Mouse (Mus musculus): Measurements from ENCODE around the gene Tbkbp1.
A peak's percentile ranks its signal among the peaks of the same experiment; 100 is the strongest.

Gene Tbkbp1

DNA sequence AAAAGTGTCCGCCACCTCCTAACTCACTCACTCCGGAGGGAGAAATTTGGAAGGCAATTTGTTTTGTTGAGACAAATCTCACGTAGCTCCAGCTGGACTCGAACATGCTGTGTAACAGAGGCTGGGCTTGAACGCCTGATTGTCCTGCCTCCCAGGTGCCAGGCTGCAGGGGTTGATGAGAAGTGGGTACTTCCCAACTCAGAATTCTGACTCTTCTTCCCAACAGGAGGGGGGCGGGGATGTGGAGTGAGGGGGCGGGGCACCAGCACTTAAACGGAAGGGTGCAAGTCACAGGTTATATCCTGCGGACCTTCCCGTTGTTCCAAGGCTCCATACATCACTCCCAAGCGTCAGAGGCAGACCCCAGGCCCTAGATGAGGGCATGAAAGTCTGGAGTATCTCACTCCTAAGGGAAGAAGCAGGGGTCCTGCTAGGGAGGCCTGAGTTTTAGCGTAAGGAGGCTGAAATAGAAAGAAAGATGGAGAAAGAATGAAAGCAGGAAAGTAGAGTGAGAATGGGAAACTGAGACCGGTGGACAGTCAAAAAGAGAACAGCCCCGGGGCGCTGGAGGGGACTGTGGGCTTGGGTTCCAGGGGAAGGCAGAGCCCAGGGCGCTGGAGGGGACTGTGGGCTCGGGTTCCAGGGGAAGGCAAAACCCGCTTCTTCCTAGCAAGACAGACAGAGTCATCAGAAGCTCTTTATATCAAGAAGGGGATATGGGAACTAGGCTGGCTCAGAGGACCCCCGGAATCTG lies 23.6 kb downstream of the Tbkbp1 start:
- DNase-seq (ENCODE audit: low spot score in 2 of 2) = no peak

DNA sequence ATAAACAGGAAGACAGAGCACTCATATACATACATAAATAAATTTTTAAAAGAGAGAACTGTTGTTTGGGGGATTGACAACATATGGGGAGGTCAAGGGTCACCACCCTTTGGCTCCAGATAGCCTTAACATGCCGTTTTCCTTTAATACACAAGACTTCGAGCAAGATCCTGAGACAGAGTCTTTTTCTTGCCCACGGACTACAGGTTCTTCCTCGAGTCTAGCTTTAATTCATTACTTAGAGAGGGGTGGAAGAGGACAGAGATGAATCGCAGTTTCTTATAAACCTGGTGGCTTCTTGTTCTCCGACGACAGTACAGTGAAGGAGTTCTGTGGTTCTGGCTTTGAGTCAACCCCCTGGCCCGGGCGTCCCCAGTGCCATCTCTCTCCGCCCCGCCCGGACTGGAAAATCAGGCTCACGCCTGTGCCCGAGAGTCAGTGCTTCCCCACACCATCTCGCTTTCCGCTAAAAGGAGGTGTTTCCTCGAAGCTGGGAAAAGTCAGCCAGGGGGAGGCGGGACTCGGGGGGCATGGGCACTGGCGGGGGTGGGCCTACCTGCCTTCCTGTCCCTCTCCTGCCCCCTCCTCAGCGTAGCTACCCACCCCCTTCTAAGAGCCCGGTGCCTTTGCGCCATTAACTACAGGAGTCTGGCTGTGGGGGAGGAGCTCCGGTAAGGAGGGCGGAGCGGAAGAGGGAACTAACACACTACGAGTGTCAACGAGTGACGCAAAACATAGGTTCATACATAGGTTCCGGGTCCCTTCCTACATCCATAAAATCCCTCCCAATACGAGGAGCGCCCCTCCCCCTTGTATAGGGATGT lies 24.4 kb downstream of the Tbkbp1 start:
- DNase-seq (ENCODE audit: low spot score in 2 of 2) = no peak

DNA sequence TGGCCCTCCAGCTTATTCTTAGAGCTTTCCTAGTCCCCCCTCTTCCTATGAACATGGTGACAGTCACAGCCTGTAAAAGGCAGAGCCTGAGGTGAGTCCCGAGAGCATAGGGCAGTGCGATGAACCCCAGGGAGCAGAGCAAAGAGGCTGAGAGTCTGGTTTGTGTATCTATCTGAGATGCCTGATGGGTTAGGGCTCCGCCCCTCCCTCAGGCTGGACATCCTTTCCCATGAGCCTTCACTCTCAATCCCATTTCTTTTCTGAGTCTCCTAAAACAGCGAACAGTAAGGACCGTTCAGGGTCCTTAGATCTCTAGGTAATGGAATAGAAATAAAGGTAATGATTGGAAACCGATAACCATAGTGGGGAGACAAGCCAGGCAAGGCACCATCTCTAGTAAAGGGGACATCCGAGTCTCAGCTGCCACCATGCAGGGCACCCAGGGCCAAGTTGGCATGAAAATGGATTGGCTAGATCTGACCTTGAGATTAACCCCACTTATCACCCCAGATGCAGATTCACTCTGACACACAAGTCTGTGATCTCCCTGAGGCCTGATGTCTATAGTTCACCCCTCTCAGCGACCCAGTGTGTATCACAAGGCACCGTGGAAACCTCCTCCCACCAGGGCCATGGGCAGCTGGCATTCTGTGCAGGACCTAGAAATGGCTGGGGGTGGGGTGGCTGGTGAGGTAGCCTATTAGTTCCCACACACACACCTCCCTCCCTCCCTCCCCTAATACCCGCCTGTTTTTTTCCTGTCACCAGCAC lies 26.8 kb downstream of the Tbkbp1 start:
- no peak for DNase-seq (ENCODE audit: low spot score in 2 of 2)

GRCm38 (mm10) chr11:97123282-97123890 lies 27.9 kb downstream of the Tbkbp1 start:
- DNase-seq (ENCODE audit: low spot score in 2 of 2) = no peak

GRCm38 (mm10) chr11:97120641-97121040 lies 30.7 kb downstream of the Tbkbp1 start:
- DNase-seq (ENCODE audit: low spot score in 2 of 2) = no peak

- no peak for DNase-seq (ENCODE audit: low spot score in 2 of 2)
These were observed 31.1 kb downstream of the Tbkbp1 start for GRCm38 (mm10) chr11:97120221-97120620.

- DNase-seq (ENCODE audit: low spot score in 2 of 2) = no peak
These were observed 35.5 kb downstream of the Tbkbp1 start for GRCm38 (mm10) chr11:97115797-97116196.

DNA sequence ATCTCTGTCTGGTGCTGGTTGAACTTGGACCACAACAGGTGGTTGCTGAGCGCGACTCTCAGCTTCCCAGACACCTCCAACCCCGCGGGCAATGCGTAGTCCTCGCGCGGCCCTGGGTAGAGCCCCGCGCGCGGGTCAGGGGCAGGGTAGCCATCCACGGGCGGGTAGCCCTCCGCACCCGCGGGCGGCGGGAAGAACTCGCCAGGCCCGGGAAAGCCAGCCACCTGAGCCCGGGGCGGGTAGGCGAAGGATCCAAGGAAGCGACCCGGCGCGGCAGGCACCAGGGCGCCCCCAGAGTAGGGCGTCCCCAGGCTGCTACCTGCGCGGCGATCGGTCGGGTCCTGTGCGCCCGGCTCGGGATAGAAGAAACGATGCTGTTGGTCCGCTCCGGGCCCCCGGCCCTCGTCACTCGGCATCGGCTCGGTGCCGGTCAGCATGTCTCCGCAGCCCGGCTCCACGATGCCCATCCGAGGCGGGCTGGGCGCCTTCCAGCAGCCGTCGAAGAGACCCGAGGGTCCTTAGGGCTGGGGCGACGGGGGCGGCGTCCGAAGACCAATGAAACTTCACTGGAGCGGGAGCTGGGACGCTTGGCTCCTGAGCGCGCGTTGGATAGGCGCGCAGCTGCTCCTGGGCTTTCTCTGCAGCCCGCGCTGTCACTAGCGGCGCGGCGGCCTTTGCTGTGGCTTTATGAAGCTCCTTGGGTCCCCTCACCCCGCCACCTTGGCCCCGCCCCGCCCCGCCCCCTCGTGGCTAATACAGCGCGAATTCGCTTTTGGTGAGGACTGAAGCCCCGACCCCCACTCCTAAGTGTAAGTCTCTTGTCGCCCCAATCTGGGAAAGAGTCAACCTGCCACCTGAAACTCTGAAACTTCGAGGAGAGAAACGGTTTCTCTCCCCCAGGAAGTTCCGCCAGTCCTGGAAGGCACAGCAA lies 36.4 kb downstream of the Tbkbp1 start, which contains the start of gene Tbx21:
TSS of gene Tbx21 (minus strand) at position 661 of the 931 bp plus-strand sequence.
- no peak for DNase-seq (ENCODE audit: low spot score in 2 of 2)

DNA sequence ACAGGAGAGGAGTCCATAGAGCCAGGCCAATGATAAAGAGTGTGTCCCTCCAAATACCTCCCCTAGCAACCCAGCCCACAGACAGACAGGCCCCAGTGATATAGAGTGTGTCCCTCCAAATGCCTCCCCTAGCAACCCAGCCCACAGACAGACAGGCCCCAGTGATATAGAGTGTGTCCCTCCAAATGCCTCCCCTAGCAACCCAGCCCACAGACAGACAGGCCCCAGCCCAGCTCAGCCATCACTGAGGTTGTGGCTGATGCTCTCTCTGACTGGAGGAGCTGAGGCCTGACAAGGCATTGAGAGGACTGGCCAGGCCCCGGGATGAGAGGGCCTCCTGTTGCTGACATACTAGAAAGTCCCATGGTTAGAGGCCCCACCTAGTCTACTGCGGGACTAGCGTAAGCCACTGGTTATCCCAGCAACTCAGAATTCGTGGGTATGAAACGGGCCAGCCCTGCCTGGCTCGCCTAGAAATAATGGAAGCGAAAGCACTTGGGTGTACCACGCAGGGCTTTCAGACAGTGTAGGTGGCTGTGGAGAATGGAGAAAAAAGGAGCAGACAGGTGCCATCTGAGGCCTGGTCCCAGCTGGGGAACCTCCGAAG lies 38.7 kb downstream of the Tbkbp1 start:
- DNase-seq (ENCODE audit: low spot score in 2 of 2) = no peak

DNA sequence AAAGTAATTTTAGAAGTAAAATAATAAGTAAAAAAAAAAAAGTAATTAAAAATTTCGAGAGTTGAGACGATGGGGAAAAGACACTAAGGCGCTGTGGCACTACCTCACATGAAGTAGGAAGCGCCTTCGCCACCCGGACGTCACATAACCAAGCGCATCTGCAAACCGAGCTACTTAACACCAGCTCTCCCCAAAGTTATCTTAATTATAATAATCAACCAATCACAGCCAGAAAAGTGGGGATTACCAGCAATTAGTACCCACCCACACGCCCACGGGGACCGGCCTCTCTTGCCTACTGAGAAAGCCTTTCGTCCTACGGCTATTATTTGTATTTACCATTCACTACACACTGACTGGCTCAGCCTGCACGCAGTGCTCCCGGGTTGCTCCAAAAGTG lies 42.3 kb downstream of the Tbkbp1 start:
- DNase-seq (ENCODE audit: low spot score in 2 of 2) = peak in 1 of 2 experiments; percentile 49

GRCm38 (mm10) chr11:97104091-97104483 lies 47.2 kb downstream of the Tbkbp1 start:
- no peak for DNase-seq (ENCODE audit: low spot score in 2 of 2)

GRCm38 (mm10) chr11:97103163-97104090 lies 47.9 kb downstream of the Tbkbp1 start:
- no peak for DNase-seq (ENCODE audit: low spot score in 2 of 2)

- peak in 1 of 2 experiments; percentile 23 for DNase-seq (ENCODE audit: low spot score in 2 of 2)
These were observed 49.6 kb downstream of the Tbkbp1 start for GRCm38 (mm10) chr11:97101722-97102121.

GRCm38 (mm10) chr11:97098791-97099190 lies 52.5 kb downstream of the Tbkbp1 start:
- no peak for DNase-seq (ENCODE audit: low spot score in 2 of 2)

GRCm38 (mm10) chr11:97094600-97094999 lies 56.7 kb downstream of the Tbkbp1 start:
- no peak for DNase-seq (ENCODE audit: low spot score in 2 of 2)

DNA sequence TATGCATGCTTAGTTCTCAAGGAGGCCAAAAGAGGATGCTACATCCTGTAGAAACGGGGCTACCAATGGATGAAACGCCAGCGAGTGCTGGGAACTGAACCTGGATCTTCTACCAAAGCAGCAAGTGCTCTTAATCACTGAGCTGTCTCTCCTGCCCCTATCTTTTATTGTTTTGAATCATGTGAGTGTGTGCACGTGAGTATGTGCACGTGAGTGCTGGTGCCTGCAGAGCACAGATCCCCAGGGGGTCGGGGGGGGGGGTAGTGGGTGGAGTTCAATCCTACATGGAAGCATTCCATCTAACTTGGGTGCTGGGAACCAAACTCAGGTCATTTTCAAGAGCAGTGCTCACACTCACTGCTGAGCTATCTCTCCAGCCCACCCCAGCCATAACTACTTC lies 64.9 kb downstream of the Tbkbp1 start:
- DNase-seq (ENCODE audit: low spot score in 2 of 2) = no peak
